Mouse (Mus musculus) embryonic facial prominence, embryonic 14.5 days (tissue): ENCODE results near the gene Afg3l1. TPM values are rescaled to one million over a fixed set of nuclear protein-coding genes. Genes with fewer than 3 reads are reported as not detected.
"Not testable (repeated sequence)": the region's sequence is repeated elsewhere in the genome, so short reads cannot be mapped to it uniquely, and the experiment has no call there.

Source experiments
- ATAC-seq: fragments of 200-750 bp; cut with Nextera tagmentation; 2 replicates; pipeline ENCODE4 v1.8.0; 2017; ENCODE audit warnings: low read depth, moderate number of reproducible peaks, moderate TSS enrichment
- DNase-seq: peaks from one replicate; pipeline ENCODE4 v3.0.0-alpha.2; 2015; ENCODE audit warnings: low spot score
- H3K27ac ChIP-seq: fragments of 300-500 bp; sonication (generic); replicated peaks from 2 replicates; pipeline ENCODE4 v1.5.1; 2014; ENCODE audit warnings: low read depth, mild to moderate bottlenecking, low read length, moderate library complexity
- H3K27me3 ChIP-seq: fragments of 300-500 bp; sonication (generic); replicated peaks from 2 replicates; pipeline ENCODE4 v1.6.1; 2014; ENCODE audit warnings: low read length; ENCODE audit not compliant: control insufficient read depth, insufficient read depth
- H3K36me3 ChIP-seq: fragments of 300-500 bp; sonication (generic); 2 replicates; pipeline ENCODE4 v1.6.1; 2014; ENCODE audit warnings: low read length, mixed read lengths; ENCODE audit not compliant: control insufficient read depth, insufficient read depth
- H3K4me1 ChIP-seq: fragments of 300-500 bp; sonication (generic); 2 replicates; pipeline ENCODE4 v1.6.1; 2014; ENCODE audit warnings: antibody characterized with exemption, low read length; ENCODE audit not compliant: control insufficient read depth, insufficient read depth
- H3K4me2 ChIP-seq: fragments of 300-500 bp; sonication (generic); 2 replicates; pipeline ENCODE4 v1.6.1; 2014; ENCODE audit warnings: low read depth, mild to moderate bottlenecking, low read length, moderate library complexity, mixed read lengths
- H3K4me3 ChIP-seq: fragments of 300-500 bp; sonication (generic); 2 replicates; pipeline ENCODE4 v1.5.1; 2014; ENCODE audit warnings: low read depth, mild to moderate bottlenecking, low read length
- H3K9ac ChIP-seq: fragments of 300-500 bp; sonication (generic); 2 replicates; pipeline ENCODE4 v1.6.1; 2014; ENCODE audit warnings: low read depth, mild to moderate bottlenecking, low read length, moderate library complexity, mixed read lengths
- H3K9me3 ChIP-seq: fragments of 300-500 bp; sonication (generic); 2 replicates; pipeline ENCODE4 v1.6.1; 2016; ENCODE audit warnings: low read length; ENCODE audit not compliant: control insufficient read depth
- WGBS: fragments of 180-500 bp; shearing (Covaris S2); extraction: QIAGEN DNeasy Blood & Tissue Kit; methylation state at CpG from one replicate; pipeline ENCODE4 v1.1.7; 2014; 5-methylcytosine and 5-hydroxymethylcytosine counted together
- polyA plus RNA-seq: library from polyadenylated mRNA; unstranded; fragments of >200 nt; fragmentation: Nextera tagmentation; extraction: Ambion mirVana; gene quantifications from 2 replicates; pipeline ENCODE4 v1.2.1, GENCODE M21; 2014

The Afg3l1 gene
- polyA plus RNA-seq, 1 experiment from 2014 or later = 33.5 TPM

- no peak overlapping the region for H3K27ac ChIP-seq
- no peak for ATAC-seq
Measured at GRCm38 (mm10) chr8:123441788-123442187, 35.9 kb upstream of the Afg3l1 start.

GRCm38 (mm10) chr8:123442351-123442750 lies 35.4 kb upstream of the Afg3l1 start:
- H3K36me3 ChIP-seq = no peaks in the 10 kb centered on the region
- peak overlapping the region; percentile 72; the same call in 1 of the 2 replicates for H3K4me3 ChIP-seq
- peaks cover 5% of the 10 kb centered on the region for H3K4me1 ChIP-seq
- no peak for DNase-seq
- no peak for ATAC-seq
- H3K27me3 ChIP-seq = no peaks in the 10 kb centered on the region
- H3K4me2 ChIP-seq = peak overlapping the region; percentile 74
- 84% methylated on average over 5 of the region's 5 CpGs for WGBS
- H3K9ac ChIP-seq = peak overlapping the region; percentile 92
- no peaks in the 10 kb centered on the region for H3K9me3 ChIP-seq
- H3K27ac ChIP-seq = no peak overlapping the region

More at GRCm38 (mm10) chr8:123441788-123442187, 35.9 kb upstream of the Afg3l1 start:
- no peak for DNase-seq
- H3K4me1 ChIP-seq = peaks cover 5% of the 10 kb centered on the region
- no peaks in the 10 kb centered on the region for H3K27me3 ChIP-seq
- H3K36me3 ChIP-seq = no peaks in the 10 kb centered on the region
- 87% methylated on average over 2 of the region's 2 CpGs for WGBS
- no peak overlapping the region for H3K4me2 ChIP-seq
- no peaks in the 10 kb centered on the region for H3K9me3 ChIP-seq
- H3K4me3 ChIP-seq = no peak overlapping the region
- H3K9ac ChIP-seq = no peak overlapping the region

GRCm38 (mm10) chr8:123442871-123443575 lies 34.7 kb upstream of the Afg3l1 start:
- Histone ChIP-seq H3K27ac (peak overlapping the region; percentile 84), H3K4me1 (peaks cover 5% of the 10 kb centered on the region), H3K4me3 (peak overlapping the region; percentile 72), H3K36me3 (no peaks in the 10 kb centered on the region), H3K27me3 (no peaks in the 10 kb centered on the region), H3K9ac (peak overlapping the region; percentile 92), H3K9me3 (no peaks in the 10 kb centered on the region), H3K4me2 (peak overlapping the region; percentile 74)
- WGBS = under 1% methylated on average over 31 of the region's 41 CpGs
- ATAC-seq = peak; percentile 97
- peak; percentile 94 for DNase-seq

GRCm38 (mm10) chr8:123443576-123443921 lies 34.2 kb upstream of the Afg3l1 start:
- Histone ChIP-seq H3K4me3 (peak overlapping the region; percentile 72), H3K27ac (peak overlapping the region; percentile 84; the same call in 1 of the 2 replicates), H3K9ac (peak overlapping the region; percentile 92), H3K4me1 (peaks cover 5% of the 10 kb centered on the region), H3K36me3 (0 out of 2 replicates have a peak, but pooled peaks cover 4% of the 10 kb centered on the region), H3K27me3 (no peaks in the 10 kb centered on the region), H3K4me2 (peak overlapping the region; percentile 74), H3K9me3 (no peaks in the 10 kb centered on the region)
- DNase-seq = no peak
- WGBS = 8% methylated on average over 4 of the region's 4 CpGs
- ATAC-seq = no peak

- Histone ChIP-seq H3K4me1 (peaks cover 5% of the 10 kb centered on the region), H3K27ac (no peak overlapping the region), H3K36me3 (0 out of 2 replicates have a peak, but pooled peaks cover 8% of the 10 kb centered on the region), H3K27me3 (no peaks in the 10 kb centered on the region), H3K4me3 (peak overlapping the region; percentile 72; the same call in 1 of the 2 replicates), H3K9me3 (no peaks in the 10 kb centered on the region), H3K4me2 (peak overlapping the region; percentile 74), H3K9ac (peak overlapping the region; percentile 92)
- WGBS = 80% methylated on average over 6 of the region's 6 CpGs
- DNase-seq = no peak
- ATAC-seq = no peak
Measured at GRCm38 (mm10) chr8:123444131-123444530, 33.6 kb upstream of the Afg3l1 start.

- WGBS = 80% methylated on average over 10 of the region's 10 CpGs
- no peak for ATAC-seq
Measured at GRCm38 (mm10) chr8:123445981-123446380, 31.7 kb upstream of the Afg3l1 start.

GRCm38 (mm10) chr8:123446799-123447198 lies 30.9 kb upstream of the Afg3l1 start:
- 82% methylated on average over 6 of the region's 6 CpGs for WGBS

More at GRCm38 (mm10) chr8:123445981-123446380, 31.7 kb upstream of the Afg3l1 start:
- DNase-seq = no peak
- Histone ChIP-seq H3K9ac (no peak overlapping the region), H3K4me1 (peaks cover 5% of the 10 kb centered on the region), H3K27ac (no peak overlapping the region), H3K36me3 (peaks cover 22% of the 10 kb centered on the region; the same call in 1 of the 2 replicates), H3K4me2 (no peak overlapping the region), H3K9me3 (no peaks in the 10 kb centered on the region), H3K27me3 (no peaks in the 10 kb centered on the region), H3K4me3 (no peak overlapping the region)

GRCm38 (mm10) chr8:123450783-123451182 lies 26.9 kb upstream of the Afg3l1 start:
- Histone ChIP-seq H3K9ac (no peak overlapping the region), H3K27me3 (no peaks in the 10 kb centered on the region), H3K4me1 (no peaks in the 10 kb centered on the region), H3K4me3 (no peak overlapping the region), H3K36me3 (peaks cover 57% of the 10 kb centered on the region), H3K4me2 (no peak overlapping the region), H3K27ac (no peak overlapping the region), H3K9me3 (no peaks in the 10 kb centered on the region)
- 92% methylated on average over 5 of the region's 5 CpGs for WGBS
- ATAC-seq (no peak), DNase-seq (no peak)

More at GRCm38 (mm10) chr8:123446799-123447198, 30.9 kb upstream of the Afg3l1 start:
- H3K27ac ChIP-seq = no peak overlapping the region
- H3K4me2 ChIP-seq = no peak overlapping the region
- no peak for ATAC-seq
- no peaks in the 10 kb centered on the region for H3K27me3 ChIP-seq
- no peaks in the 10 kb centered on the region for H3K9me3 ChIP-seq
- DNase-seq = peak; percentile 35
- H3K4me3 ChIP-seq = no peak overlapping the region
- H3K36me3 ChIP-seq = peaks cover 22% of the 10 kb centered on the region; the same call in 1 of the 2 replicates
- H3K9ac ChIP-seq = no peak overlapping the region
- H3K4me1 ChIP-seq = peaks cover 5% of the 10 kb centered on the region

- peaks cover 66% of the 10 kb centered on the region for H3K36me3 ChIP-seq
- H3K9ac ChIP-seq, H3K4me3 ChIP-seq, ATAC-seq, DNase-seq, H3K4me2 ChIP-seq, H3K27me3 ChIP-seq, H3K9me3 ChIP-seq, H3K4me1 ChIP-seq, H3K27ac ChIP-seq: not testable (repeated sequence)
- WGBS = 95% methylated on average over 12 of the region's 12 CpGs
Measured at GRCm38 (mm10) chr8:123451747-123452146, 26.0 kb upstream of the Afg3l1 start.
